Mouse (Mus musculus): ENCODE results near the gene Mapk7.

The Mapk7 gene

DNA sequence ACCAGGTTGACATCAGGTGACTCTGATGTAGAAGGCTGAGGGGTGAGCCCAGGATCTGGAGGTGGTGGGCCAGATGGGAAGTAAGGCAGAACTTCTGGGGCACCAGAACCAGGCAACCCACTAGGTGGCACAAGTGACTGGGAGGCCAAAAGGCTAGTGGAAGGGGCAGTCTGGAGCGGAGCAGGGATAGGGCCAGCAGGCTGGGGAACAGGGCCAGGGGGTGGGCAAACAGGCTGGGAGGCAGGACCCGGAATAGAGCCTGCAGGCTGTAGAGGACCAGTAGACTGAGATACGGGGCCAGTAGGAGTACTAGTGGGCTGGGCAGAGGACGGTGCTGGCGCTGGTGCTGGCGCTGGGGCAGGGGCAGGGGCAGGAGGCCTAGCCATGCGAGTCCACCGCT is 4.3 kb downstream of the Mapk7 start:
- no peak for DNase-seq

DNA sequence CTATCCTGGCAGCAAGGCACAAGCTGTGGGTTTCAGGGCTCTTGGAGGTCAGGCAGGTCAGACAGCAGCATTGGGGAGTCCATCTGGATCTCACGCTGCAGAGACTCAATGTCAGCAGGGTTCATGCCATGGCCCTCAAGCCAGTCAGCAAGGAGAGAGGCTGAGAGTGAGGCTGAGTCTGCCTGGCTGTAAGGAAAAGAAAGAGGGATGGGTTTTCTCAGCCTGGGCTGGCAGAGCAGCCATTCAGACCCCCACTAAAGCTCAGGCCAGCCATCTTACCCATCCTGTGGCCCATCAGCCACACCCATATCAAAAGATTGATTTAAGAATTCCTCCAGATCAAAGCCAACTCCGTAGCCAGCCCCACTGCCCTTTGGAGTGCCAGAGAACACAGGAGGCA is 5.1 kb downstream of the Mapk7 start:
- DNase-seq = no peak

DNA sequence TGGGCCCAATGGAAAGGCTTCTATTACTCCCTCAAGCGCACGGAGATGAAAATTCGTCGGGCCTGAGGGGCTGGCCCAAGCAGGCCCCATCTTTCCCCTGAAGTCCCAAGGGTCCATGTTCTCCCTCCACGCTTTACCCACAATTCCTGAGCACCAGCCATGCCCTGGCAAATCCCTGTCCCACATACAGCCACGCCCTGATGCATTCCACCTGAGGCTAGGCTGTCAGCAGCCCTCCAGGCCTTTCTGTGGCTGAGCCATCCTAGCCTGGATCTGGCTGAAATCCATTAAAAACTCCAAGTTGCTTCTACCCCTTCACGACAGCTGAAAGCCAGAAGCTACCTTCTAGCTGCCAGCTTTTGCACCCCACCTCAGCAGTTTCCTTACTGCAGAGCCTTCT is 6.3 kb downstream of the Mapk7 start:
- no peak for DNase-seq

DNA sequence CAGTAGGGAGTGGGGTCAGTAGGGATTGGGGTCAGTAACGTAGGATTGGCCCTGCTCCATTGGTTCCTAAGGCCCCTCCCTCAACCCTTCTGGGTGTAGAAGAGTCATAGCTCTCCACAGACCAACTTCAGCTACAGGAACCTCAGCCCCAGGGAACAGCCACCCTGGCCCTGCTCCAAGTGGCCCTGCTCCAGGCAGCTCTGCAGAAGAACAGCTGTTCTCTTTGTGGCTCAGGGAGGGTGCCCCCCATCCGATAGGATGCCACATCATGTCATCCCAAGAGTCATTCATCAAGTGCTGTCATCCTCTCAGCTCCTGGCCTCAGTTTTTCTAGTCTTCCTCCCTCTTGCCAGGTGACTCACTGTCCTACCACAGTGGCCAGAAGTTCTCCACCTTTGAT is 6.8 kb downstream of the Mapk7 start:
- DNase-seq = no peak

DNA sequence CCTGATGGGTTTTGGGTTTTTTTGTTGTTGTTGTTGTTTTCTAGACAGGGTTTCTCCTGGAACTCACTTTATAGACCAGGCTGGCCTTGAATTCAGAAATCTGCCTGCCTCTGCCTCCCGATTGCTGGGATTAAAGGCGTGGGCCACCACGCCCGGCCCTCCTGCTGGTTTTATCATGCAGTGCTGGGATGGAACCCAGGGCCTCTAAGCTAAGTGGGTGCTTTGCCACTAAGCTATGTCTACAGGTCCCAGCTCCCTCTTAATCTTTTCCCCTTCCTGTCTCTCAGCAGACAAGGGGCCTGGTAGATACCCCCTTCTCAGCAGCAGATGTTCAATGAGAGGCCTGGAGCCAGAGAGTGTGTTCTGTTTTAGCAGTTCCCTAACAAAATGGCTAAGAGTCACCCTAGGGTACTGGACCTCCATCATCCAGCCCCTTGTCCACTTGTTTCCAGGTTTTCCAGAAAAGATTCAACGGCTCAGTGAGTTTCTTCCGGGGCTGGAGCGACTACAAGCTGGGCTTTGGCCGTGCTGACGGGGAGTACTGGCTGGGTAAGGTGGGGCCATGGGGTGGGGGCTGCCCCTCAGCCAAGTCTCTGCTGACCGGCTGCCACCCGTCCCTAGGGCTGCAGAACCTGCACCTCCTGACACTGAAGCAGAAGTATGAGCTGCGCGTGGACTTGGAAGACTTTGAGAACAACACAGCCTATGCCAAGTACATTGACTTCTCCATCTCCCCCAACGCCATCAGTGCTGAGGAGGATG is 7.6 kb downstream of the Mapk7 start:
- DNase-seq = no peak

DNA sequence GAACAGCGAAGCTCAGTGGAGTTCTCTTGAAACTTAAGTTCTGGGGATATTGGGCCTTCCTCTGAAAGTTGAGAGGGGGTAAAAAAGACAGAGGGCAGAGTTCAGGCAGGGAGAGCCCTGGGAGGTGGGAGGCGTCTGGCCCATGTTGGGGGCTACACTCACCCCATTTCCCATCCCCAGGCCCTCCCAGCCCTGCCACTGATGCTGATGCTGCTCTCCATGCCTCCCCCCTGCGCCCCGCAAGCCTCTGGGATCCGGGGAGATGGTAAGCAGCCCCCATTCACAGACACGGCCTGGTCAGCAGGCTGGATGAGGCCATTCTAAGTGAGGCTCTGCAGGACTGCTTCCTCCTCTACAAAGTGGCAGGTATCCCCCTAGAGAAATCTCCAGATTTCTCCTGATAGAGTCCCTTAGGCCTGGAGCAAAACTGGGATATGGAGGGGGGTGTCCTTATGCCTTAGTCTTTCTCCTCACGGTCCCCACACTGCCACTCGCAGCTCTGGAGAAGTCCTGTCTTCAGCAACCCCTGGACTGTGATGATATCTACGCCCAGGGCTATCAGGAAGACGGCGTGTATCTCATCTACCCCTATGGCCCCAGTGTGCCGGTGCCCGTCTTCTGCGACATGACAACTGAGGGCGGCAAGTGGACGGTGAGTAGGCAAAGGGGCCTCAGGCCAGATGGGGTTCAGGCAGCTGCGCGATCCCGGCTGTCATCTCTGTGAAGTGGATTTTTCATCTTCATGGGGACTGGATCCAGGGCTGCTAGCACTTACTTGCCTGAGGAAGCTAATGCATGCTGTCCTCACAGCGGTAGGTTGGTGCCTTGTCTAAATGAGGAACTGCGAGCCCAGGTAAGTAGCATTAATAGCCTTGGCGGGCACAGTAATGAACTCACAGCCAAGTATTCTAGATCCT is 8.4 kb downstream of the Mapk7 start:
- no peak for DNase-seq

DNA sequence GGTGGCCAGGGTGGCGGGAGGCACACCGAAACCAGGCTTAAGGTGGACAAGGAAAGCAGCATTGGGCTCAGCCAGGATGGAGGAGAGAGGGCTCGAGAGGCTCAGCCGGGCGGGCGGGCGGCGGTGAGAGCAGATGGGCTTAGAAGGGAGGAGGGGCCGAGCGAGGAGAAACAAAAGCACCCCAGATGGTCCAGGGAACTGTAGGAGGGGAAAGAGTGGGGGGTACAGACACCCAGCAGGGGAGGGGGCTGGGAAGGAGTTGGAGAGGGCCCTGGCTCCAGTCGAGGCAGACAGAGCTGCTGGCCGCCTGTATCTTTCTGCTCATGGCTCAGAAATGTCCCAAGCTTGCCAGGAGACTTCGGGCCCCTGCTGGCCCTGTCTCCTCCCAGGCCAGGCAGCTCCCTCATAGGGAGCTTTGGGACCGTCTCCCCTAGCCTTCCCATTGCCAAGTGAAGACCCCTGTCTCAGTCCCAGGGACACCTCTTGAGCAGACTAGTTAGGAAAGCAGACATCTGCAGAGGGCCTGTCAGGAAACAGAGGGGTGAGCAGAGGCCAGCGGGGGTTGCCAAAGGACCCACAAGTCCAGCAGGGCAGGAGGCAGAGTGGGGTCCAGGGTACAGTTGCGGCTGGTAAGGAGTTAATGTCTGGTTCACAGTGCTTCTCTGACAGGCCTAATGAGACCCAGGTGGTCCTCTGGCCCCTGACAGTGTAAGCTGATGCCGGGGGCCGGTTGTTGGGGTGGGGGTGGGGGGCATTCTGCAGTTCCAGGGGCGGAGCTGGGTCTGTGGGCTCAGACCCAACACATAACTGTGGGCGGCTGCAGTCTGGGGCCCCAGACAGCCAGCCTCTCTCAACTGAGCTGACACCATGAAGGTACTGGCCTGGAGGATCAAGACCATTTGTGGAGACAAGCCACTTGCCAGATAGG is 9.3 kb downstream of the Mapk7 start, which contains the start of gene Mfap4:
Gene Mfap4, plus strand, starts transcription at position 819 of the 928 bp plus-strand sequence.
- DNase-seq = no peak

DNA sequence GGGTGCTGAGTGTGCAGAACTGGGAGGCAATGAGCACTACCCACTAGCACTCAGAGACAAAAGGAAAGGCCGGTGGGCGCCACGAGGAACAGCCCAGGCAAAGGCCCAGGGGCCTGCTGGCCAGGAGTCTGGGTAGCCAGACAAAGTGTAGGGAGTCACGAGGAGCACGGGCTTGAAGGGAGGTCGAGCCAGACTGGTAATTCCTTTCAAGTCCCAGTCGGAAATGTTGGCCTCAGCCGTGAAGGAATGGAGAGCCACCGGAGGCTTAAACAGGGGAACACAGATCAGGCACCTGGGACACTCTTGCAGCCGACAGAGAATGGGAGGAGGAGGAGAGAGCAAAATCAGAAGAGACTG is 10.0 kb downstream of the Mapk7 start:
- DNase-seq = no peak

DNA sequence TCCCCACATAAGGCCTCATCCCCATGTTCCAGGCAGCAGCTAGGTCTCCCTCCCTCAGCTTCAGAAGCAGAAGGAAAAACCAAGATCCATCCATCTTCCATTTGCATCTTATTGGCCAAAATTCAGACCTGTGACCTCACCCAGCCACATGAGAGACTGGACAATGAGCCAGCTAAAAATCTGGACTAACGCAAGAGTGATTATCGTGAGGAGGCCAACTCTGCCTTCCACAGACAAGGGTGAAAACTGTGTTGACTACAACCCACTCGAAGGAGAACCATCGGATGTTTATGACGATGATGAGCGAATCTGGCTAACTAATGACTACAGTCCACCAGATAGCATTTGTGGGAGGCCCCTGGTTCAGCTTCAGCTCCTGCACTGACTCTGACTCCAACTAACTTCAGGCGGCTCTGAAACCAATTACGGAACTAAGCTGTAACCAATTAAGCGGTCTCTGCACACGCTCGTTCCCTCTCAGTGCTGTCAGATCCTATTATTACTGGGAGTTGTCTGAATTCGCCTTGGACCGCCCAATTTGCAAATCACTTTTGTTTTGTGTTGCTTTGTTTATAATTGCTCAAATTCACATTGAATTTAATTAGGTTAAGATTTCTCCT is 10.9 kb downstream of the Mapk7 start:
- DNase-seq = no peak

DNA sequence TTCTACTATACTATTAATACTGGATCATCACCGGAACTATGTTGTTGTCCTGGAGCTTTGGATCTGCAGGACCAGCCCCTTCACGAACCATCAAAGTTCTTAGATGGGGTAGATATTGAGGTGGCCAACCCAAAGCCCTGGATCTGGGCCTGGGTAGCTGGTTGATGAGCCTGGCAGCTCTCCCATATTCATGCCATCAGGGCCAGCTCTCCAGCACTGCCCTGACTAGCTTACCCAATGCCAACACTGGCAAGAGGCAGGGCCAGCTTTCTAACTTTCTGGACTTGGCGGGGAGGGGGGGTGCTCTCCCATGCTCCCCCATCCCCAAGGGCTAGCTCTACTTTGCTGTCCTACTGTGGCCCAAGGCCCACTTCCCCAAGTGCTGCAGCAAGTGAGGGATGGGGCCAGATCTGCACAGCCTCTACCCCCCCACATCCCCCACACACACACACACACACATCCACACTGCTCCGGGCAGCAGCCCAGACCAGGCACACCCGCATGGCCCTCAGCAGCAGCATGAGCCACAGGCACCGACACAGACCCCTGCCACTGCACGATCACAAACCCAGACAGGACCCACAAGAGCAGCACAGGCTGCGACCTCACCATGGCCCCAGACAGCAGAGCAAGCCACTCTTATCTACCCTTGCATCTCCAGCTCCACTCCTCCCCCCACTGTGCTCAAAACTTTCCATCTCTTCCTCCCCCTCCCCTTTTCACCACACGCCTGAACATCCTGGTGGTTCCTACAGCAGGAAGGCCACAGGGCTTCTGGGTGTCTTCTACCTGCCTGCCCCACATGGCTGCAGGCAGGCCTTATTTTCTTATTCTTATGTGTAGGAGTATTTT is 12.7 kb downstream of the Mapk7 start:
- DNase-seq = peak; percentile 23 to 62

DNA sequence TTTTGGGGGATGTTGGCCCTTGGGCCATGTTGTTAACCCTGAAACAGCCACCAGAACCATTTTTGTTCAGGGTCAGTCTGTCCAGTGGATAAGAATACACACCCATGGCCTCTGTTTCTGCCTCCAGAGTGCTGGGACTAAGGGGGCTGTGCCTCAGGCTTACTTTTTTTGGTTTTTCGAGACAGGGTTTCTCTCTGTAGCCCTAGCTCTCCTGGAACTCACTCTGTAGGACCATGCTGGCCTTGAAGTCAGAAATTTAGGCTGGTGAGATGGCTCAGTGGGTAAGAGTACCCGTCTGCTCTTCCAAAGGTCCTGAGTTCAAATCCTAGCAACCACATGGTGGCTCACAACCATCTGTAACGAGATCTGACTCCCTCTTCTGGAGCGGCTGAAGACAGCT is 15.4 kb downstream of the Mapk7 start:
- DNase-seq = no peak

DNA sequence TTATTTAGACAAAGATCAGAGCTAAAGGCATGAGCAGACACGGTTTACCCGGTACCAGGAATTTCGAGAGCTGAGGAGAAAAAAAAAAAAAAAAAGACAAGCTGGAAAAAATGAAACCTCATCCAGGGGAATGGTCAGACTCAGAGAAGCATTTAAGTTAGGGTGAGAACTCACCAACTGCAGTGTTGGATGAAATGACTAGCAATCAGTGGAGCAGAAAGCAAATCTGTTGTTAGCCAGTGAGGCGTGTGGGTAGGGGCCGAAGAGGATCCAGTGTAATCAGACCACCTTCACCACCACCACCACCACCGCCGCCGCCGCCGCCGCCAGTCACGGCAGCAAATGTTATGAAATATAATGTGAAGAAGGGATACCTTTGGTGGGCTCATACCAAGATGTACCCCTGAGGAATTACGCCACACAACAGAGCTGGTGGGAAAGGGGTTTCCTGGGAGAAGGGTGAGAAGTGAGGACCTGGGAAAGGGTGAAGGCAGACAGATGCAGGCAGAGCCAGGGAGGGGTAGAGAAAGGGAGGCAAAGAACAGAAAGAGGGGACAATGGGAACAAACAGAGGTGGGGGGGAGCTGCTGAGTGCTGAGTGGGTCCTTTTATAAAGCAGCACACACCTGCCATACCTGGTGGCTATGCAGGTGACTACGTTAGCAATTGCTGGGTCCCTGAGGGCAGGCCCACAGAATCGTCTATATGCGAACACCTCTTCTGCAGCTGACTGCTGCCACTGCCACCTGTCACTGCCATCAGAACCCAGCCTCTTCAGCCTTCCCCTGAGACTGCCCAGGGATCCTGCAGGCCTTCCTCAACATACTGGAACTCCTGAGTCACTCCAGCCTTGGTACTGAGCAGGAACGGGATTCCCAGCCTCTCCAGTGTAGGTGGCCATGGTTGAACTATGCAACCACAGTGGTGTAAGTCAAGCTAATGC is 16.4 kb downstream of the Mapk7 start:
- no peak for DNase-seq

DNA sequence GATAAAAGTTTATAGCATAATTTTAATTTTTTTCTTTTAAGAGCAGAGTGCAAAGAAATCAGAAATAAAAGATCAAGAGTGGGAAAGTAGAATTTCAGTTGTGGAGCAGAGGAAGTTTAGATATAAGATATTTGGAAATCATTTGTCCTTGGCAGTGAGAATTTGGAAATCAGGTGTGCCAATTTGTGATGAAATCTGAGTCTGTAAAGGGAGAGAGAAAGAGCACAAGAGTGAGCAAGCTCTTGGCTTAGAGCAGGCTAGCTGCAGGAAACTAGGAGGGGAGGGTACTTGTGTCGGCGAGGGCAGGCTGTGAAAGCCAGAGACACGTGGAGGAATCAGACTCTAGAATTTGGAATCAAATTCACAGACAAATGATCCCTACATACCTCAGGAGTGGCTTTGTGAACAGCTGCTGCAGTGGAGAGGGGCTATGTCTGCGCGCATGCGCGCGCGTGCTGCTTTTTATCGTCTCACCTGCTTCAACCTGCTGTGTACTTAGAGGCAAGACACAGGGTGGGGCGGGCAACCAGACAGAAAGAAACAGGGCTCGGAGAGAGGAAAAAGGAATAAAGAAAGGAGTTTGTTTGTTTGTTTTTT is 17.3 kb downstream of the Mapk7 start:
- no peak for DNase-seq

DNA sequence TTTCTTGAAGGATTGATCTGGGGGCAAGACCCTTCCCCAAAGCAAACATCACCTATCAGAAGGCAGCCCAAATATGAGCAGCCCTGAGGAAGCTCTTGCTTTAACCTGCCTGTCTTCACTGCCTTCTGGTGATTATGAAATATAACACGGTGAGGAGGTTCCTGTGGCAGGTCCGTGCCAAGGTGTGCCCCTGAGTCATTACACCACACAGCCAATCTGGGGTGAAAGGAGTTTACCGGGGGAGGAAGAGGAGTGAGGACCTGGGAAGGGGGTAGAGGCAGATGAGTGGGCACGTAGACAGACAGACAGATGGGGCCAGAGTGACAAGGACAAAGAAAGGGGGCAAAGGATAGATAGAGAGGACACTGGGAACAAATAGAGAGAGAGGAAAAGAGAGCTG is 20.6 kb downstream of the Mapk7 start:
- no peak for DNase-seq

DNA sequence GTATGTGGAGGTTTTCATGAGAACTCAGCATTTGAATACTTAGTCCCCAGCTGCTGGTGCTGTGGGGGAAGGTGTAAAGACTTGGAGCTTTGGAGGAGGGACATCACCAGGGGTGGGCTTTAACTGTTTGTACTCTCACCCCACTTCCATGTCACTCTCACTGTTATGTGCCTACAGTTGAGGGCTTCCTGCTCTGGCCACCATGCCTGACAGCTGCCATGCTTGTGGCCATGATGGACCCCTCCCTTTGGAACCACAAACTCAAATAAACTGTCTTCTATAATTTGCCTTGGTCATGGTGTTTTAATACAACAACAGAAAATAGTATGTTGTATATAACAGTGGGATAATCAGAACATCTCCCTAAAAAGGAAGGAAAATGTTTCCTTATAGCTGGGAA is 23.3 kb downstream of the Mapk7 start:
- no peak for DNase-seq

DNA sequence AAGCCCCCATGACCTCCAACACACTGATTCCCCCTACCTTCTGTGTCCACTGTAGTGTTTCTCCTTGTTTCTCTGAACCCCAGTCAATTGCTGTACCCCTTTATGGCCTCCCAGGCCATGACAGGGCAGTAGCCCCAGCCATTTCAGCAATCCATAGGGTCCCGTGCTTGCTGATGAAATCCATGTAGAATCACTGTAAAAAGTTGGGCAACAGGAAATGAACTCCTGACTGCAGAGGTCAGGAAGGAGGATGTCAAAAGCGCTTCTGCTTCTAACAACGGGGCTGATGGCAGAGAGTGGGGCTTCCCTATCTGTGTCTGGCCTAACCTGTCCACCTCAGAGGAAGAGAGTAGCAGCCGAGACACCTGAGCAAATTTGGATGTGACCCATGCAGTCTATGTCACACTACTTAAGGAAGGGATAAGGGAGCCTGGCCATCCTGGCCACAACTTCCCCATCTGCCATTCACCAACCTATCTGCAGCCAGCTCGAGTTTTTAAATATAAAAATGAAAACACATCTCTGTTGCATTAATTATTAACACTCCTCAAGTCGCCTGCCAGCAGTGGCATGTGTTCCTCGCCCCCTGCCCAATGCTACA is 24.8 kb downstream of the Mapk7 start:
- DNase-seq = no peak

DNA sequence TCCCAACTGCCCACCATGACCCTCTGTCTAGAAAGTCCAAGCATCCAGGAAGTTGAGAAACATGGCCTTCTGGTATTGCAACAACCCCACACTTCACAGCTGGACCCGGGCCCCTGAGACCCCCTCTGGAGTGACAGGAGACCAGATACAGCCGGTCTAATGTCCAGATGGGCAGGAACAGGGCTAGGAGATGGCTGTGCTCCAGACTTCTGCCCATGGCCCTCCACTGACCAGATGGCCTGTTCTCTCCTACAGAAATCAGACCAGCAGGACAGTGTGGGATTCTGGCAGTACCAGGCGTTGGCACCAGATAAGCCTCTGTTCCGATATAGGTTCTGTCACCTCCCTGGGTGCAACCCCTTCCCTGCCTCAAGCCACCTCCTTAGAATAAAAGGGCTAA is 25.7 kb downstream of the Mapk7 start:
- DNase-seq = no peak

DNA sequence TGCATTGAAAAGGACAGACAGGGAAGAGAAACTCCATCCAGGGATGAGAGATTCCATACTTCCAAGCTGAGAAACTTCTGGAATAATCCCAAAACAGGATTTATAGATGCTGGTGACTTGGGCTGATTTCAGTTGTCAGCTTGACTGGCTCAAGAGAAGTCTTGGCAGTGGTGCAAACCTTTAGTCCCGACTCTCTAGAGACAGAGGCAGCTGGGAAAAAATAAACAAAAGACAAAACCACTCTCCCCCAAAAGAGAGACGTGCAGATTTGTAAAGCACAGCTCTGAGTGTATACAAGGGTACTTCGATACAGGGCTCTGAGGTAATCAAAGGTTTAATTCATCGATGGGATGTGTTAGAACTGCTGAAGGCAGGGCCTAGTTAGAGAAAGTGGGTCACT is 28.8 kb downstream of the Mapk7 start:
- DNase-seq = no peak

DNA sequence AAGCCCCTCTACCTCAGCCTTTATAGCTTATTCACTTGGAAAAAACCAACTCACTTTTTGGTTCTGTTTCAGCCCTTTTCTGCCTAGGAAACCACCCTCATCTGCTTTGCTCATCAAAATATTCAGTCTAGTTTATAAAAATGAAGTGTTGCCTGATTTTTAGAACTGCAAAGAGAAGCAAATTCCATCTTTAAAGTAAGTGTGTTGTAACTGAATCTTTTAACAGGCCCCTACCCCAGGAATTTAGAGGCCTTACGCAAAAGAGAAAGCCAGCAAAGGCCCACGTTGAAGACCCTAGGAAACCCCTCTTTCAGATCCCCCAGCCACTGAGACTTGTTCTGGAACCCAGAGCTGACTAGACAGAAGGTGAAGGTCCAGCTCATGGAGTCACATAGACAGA is 30.1 kb downstream of the Mapk7 start:
- no peak for DNase-seq

Data from thymus, postnatal 36 days (tissue).